Mouse (Mus musculus): ENCODE measurements around the gene Sertad4.

DNA sequence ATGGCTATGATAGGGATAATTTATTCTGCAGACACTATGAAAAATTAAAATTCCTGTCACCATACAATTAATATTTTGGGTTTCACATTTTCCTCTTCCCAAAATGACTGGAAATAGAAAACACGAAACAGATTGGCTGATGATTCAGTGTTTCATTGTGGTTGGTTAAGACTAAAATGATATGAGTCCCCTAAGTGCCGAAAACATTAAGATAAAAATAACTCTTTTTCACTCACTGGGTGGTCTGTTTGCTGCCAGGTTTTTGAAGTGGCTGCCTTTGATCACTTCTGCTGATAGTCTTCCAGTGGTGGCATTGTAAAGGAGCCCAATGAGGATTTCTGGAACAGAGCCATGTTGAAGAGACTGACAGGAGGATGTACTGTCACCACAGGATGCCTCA lies 46.0 kb upstream of the Sertad4 start:
- TF ChIP-seq CTCF (conservative IDR thresholded peaks at IDR 0.05; ENCODE audit: low read length) (no peak), NANOG (IDR thresholded peaks at IDR 0.05; ENCODE audit: borderline replicate concordance, low read length) (no peak)
